Mouse (Mus musculus): ENCODE data around the gene Fbxl16.

GRCm38 (mm10) chr17:25781339-25781738 lies 27.5 kb upstream of the Fbxl16 start:
- TF ChIP-seq CTCF (IDR thresholded peaks at IDR 0.05; ENCODE audit: low read depth) = no peak
- TF ChIP-seq EP300 (optimal IDR thresholded peaks at IDR 0.05) = no peak

Data from stomach, postnatal 0 days (tissue).